Mouse (Mus musculus) ovary, adult 2 months (tissue): Measurements from ENCODE around the gene Cdc37l1. TPM values are rescaled to one million over a fixed set of nuclear protein-coding genes. Genes with fewer than 3 reads are reported as not detected.

Source experiments
- polyA plus RNA-seq: library from polyadenylated mRNA; depleted of rRNA; stranded (reverse); fragments of >200 nt; gene quantifications from 2 replicates; pipeline ENCODE4 v1.2.3, GENCODE M21; 2012; rRNA removed

Cdc37l1 gene
- polyA plus RNA-seq: 8.8 and 9.2 TPM in 2 replicates

GRCm38 (mm10) chr19:28990194-28990589, at the start of gene Cdc37l1:
TSS of gene Cdc37l1 (plus strand) at chr19:28990352.

GRCm38 (mm10) chr19:28963842-28964551, 26.2 kb upstream of the Cdc37l1 start, which contains the start of gene Plpp6:
TSS of gene Plpp6 (plus strand) at chr19:28963953.

GRCm38 (mm10) chr19:28967652-28968051, 22.5 kb upstream of the Cdc37l1 start, which contains the start of gene 4430402I18Rik:
TSS of gene 4430402I18Rik (minus strand) at chr19:28967800.

GRCm38 (mm10) chr19:29047334-29048170, 57.4 kb downstream of the Cdc37l1 start, which contains the start of gene Ak3:
TSS of gene Ak3 (minus strand) at chr19:29047961.

Other genes starting within 250 kb of the Cdc37l1 start
- gene Slc1a1, start 155.3 kb upstream of the Cdc37l1 start, polyA plus RNA-seq: 9.7 and 11.3 TPM in 2 replicates
- gene Plpp6, start 26.4 kb upstream of the Cdc37l1 start, polyA plus RNA-seq: 11.1 and 16.3 TPM in 2 replicates
- gene 4430402I18Rik, start 22.6 kb upstream of the Cdc37l1 start, polyA plus RNA-seq: 1.0 and 1.9 TPM in 2 replicates
- gene Ak3, start 57.6 kb downstream of the Cdc37l1 start, polyA plus RNA-seq: 85.4 and 119 TPM in 2 replicates
- gene Rcl1, start 111.0 kb downstream of the Cdc37l1 start, polyA plus RNA-seq: 21.4 and 39.3 TPM in 2 replicates